Mouse (Mus musculus) layer of hippocampus, postnatal 36 days (tissue): ENCODE measurements around the gene Anks1. TPM values are rescaled to one million over a fixed set of nuclear protein-coding genes. Genes with fewer than 3 reads are reported as not detected.
"Not testable (repeated sequence)": the region's sequence is repeated elsewhere in the genome, so short reads cannot be mapped to it uniquely, and the experiment has no call there.

ENCODE experiments used
- DNase-seq, 2 experiments: peaks; one replicate each; pipeline ENCODE4 v3.0.0; 2022
- total RNA-seq, 2 experiments: library from RNA; stranded (reverse); gene quantifications; 2 replicates each; pipeline ENCODE4 v1.2.3; 2021

The Anks1 gene
- total RNA-seq, 2 experiments from 2014 or later = 39.9 to 40.4 TPM

DNA sequence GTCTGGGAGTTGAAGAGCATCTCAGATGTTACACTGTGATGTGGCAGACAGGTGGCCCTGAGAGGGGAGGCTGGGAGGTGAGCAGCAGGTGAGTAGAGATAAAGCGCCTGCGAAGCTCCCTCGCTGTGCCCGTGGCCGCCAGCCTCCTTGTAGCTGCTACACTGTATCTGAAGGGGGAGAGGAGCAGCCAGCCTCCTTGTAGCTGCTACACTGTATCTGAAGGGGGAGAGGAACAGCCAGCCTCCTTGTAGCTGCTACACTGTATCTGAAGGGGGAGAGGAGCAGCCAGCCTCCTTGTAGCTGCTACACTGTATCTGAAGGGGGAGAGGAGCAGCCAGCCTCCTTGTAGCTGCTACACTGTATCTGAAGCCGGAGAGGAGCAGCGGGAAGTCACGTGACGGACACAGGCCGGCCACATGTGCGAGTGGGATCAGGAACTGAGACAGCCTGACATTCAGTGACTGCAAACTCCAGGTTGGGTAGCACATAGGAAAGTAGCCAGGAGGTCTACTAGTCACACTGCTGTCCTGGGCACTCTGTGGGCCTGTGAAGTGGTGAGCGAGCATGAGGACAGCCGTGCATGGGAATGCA lies 90.7 kb downstream of the Anks1 start:
- not testable (repeated sequence) for DNase-seq

DNA sequence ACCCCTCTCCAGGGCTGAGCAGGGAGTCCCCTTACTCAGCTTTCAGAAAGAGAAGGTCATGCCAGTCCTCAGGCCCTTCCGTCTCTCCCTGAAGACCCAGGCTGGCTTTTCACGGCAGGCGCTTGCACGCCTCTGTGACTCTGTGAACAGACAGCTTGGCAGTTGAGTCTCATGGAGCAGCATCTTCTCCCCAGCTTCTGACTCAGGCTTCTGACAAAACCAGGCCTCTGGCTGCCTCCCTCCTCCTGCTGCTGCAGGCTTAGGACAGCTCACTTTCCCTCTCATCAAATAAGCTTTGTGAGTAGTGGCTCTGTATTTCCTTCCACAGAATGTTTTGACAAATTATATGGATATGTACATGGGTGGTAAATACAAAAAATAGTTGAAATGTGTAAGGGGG lies 91.3 kb downstream of the Anks1 start:
- DNase-seq = no peak

DNA sequence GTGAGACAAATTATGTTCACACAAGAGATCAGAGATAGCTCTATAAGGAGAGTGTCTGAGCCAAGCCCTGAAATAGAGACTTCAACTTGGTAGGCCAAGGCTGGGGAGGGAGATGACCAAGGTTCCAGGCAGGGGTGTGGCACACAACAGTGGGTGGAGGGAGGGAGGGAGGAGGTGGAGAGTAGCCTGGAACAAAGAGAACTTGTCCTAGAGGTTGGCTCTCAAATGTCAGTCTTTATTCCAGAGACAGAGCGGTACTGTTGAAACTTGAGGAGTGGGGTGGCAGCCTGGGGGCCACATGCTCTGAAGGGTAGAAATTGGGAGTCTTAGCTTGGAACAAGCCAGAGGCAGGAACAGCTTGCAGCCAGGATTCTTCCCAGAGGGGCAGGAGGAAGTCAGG lies 91.7 kb downstream of the Anks1 start:
- no peak for DNase-seq

DNA sequence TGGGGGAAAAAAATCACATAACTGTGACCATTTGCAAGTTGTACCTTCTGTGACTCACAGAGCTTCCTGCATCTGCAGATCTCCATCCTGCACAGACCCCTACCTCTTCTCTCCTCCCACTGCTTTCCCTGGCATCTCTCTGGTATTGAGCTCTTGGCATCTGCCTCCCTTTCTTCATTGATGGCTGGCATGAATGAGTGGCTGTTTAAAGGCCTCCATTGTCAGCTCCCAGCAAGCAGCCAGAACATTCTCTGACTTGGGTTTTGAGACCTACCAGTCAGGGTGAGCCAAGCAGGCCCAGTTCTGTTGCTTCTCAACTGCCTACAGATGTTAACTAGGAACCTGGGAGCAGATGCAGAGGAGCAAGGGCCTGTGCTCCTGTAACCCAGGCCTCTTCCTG lies 96.3 kb downstream of the Anks1 start:
- no peak for DNase-seq

DNA sequence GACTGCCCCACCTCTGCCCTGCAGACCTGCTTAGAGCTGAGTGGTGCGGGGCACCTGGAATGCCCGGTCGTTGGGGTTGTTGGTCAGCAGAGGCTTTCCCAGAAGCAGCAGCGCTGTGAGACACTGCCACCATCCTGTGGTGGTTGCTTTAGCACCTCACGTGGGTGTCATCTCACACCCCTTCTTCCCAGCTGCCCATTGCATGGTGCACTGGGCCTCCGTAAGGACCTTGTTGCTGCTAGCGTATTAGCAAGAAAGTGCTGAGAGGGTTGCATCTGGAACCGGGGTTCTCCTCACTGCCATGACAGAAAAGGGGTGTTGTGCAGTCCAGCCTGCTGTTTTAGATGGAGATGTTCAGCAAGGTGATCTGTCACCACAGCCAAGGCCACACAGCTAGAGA lies 97.1 kb downstream of the Anks1 start:
- DNase-seq = no peak

DNA sequence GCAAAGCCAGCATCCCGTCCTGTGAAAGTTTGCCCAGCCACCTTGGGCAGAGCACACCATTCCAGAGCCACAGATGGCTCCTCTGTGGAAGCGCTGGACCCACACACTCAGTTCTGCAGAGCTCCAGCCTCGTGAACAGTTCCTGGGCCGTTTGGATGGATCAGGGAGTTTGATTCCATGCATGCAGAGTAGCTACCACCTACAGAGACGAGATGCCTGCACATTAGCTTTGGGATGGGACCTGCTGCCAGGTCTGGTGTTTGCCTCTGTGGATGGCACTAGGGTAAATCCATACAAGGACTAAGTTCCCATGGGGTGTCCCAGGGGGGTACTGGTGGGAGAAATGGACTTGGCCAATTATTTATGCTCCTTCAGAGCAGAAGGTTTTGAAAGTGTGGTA lies 97.5 kb downstream of the Anks1 start:
- no peak for DNase-seq

DNA sequence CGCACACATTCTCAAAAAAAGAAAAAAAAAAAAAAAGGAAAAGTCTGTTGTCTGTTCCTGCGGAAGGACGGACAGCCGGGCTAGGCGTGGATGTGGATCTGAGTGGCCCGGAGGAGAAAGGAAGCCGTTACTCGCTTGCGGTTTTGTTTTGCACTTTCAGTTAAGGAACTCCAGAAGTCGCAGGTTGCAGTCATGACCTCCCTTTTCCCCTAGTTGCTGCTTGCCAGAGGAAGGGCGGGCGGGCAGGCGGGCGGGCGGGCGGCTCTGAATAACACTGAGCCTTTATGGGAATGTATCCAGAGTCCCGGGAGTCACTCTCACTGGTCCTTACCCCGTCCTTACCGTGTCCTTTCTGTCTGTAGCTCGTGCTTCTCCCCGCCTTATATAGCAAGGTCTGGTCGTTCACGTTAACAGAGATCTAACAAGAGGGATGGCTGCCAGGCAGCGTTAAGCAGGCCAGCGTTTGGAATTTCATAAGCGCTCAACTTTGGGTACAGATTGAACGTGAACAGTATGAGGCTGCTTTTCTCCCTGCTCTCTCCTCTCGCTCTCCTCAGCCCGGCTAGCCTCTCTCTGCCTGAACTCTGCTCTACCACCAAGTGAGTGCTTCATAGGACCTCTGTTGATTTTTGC lies 98.2 kb downstream of the Anks1 start:
- DNase-seq = no peak

DNA sequence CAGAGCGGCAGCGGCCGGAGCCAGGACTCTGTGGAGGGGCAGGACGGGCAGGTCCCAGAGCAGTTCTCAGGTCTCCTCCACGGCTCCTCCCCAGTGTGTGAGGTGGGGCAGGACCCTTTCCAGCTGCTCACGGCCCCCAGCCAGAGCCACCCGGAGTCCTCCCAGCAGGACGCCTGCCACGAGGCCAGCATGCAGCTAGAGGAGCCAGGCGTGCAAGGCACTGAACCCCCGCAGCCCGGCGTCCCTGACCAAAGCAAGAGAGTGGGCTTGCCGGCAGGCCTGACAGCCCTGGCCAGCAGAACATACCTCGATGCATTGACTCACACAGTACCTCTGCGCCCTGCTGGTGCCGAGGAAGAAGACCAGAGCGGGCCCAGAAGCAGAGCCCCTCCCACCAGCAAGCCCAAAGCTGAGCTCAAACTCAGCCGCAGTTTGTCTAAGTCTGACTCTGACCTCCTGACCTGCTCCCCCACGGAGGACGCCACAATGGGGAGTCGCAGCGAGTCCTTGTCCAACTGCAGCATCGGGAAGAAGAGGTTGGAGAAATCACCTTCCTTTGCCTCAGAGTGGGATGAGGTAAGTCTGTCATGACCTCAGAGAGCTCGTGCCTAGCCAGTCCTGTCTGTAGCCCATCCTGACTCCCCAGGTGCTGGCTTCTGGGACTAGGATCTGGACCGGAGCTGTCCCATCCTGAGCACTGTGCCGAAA lies 98.9 kb downstream of the Anks1 start:
- no peak for DNase-seq

DNA sequence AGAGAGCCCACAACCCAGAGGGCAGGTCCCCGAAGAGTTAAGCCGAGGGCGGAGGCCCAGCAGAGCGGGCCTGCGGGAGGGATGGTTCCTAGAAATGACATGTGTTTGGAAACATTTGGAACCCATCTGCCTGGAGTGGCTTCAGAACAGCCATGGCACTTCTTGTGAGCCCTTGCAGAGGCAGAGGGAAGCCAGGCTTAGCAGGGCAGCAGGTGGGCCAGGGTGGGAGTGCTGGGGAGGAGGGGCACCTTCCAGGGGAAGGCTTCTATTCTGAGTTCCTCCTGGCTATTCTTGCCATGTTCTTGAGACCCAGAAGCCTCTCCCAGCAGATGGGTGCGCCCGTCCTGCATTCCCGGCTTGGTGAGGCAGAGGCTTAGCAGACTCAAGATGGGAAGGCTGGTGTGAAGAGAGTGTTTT lies 99.5 kb downstream of the Anks1 start:
- no peak for DNase-seq

DNA sequence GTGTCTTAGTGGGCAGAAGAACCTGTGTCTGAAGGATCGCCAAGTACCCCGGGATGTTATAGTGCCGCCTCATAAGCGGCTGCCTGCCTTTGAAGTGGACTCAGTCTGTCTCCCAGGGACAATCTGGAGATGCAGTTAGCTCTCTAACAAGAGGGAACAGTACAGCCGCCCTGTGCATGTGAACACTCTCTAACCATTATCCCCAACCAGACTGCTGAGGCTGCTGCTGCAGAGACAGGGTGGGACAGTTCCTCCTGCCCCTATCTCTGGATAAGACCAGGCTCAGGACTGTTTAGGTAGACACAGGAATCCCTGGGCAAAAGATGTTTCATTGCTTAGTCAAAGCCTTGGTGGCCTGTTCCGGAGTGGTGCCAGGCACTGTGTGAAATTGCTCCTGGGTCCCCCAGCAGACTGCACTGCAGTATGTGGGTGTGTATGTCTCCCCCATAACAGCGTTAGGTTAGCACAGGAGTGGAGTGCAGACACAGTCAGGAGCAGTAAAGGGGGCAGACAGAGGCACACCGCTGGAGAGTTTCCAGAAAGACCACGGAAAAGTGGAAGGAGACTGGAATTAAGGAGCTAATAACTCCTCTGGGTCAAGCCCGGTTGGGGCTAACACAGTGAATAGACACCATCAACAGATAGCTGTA lies 100.1 kb downstream of the Anks1 start:
- DNase-seq = no peak

DNA sequence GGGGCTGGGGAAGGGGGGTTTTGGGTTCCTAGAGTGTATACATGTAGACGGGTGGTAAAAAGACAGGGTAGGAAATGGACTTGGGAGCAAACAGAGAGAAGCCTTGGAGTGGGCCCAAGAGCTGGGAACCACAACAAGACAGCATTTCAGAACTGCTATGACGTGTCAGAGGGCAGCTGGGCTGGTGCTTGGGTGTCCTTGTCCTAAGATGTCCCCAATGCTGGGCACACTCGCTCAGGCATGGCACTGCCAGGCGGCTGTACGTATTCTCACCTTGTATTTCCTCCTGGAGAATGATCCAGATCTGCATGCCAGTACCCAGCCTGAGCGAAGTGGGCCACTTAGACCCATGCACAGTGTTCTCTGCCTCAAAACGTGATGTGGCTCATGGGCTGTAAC lies 100.6 kb downstream of the Anks1 start:
- DNase-seq = no peak

DNA sequence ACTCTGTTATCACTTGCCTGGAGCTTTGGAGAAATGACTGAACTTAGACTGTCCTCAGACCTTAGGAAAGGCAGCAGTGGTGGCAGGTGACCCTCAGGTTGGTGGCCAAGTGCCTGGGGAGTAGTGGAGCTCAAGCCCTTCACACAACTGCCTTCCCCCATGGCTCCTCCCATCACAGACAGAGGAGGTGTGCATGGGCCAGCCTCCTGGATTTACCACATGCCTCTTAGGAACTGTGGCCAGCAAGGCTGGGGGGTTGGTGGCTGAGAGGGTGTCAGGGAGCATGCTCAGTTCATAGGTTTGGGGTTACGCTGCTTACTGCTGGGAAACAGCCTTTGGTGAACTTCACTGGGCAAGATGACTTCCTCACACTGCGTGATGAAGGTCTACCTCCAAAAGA lies 101.8 kb downstream of the Anks1 start:
- no peak for DNase-seq

DNA sequence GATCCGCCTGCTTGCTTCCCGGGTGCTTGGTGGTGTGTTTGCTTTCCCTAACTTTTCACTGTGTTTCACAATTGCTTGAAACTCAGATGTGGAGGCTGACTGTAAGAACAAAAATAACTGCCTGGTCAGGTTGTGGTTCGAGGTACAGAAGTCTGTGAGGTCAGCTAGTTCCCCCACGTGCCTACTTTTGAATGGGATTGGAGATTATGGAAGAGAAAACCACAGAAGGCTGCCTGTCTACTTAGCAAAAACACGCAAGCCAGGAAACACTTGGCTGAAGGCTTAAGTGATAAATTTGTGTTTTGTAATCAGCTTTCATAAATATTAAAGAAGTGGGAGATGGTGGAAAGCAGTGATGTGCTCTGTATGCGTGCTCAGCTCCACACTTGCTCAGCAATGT lies 103.7 kb downstream of the Anks1 start:
- DNase-seq = no peak

DNA sequence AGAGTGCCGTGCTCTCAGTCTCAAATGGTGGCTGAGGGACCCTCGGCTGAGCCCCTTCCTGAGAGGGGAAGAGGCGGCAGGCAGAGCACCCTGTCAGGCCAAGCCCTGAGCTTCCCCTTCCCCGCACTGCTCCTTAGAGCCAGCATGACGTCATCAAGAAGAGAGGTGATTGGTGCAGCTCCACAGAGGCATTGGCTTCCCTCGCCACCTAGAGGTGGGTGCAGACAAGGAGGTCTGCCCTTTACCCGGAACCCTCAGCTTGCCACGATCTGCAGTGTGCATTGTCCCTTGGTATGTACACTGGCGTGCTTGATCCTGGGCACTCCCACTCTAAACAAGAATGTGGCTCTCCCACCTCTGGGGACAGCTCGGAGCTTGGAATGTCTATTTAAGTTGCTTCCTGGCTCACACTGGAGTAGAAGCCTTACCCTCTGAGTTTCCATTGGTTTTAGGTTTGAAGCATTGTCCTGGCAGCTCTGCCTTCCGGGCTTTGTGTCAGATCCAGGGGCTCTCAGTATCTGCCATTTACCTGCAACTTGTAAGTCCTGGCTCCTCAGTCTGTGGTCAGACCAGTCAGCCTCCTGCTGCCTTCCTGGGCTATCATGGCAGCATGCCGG lies 104.3 kb downstream of the Anks1 start:
- no peak for DNase-seq

DNA sequence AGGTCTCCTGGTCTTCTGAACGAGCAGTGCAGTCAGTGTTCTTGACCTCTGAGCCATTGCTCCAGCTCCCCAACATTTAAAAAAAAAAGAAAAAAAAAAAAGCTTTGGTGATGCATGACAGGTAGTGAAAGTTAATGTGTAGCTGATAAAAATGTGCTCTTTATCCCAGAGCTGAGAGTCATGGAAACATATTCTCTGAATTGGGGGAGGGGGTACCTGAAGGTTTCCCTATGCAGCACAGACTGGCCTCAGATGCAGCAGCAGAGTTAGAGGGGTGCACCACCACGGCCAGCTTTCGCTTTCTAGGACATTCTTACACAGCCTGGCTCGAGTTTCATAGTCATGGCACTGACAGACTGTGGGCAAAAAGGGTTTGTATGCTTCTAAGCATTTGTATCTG lies 105.3 kb downstream of the Anks1 start:
- DNase-seq = no peak

DNA sequence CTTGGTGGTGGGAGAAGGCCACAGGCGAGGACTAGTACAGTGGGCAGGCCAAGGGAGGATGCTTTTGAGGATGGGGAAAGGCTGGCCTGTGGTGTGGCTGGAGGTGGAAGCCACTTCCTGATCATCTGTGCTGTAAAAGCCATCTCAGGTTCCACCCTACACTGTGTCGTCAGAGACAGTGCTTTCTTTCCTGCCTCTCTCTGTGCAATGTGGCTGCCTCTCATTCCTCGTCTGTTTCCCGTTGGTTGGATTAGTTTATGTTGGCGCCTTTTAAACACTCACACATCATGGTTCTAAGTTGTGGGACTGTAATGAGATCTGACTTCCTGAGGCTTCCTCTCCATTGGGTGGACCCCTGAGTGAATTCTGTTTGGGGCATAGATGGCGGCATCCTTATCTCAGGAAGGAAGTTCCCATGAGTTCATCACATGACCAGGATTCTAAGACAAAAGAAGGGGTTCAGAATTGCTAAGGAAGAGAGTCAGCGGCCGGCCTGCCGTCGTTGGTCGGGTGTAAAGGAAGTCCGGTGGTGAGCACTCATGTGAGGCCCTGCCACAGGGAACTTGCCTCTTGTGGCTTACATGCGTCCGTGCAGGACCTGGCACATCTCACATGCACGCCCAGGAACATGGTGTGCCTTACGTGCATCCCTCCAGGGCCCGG lies 106.1 kb downstream of the Anks1 start:
- DNase-seq = no peak

DNA sequence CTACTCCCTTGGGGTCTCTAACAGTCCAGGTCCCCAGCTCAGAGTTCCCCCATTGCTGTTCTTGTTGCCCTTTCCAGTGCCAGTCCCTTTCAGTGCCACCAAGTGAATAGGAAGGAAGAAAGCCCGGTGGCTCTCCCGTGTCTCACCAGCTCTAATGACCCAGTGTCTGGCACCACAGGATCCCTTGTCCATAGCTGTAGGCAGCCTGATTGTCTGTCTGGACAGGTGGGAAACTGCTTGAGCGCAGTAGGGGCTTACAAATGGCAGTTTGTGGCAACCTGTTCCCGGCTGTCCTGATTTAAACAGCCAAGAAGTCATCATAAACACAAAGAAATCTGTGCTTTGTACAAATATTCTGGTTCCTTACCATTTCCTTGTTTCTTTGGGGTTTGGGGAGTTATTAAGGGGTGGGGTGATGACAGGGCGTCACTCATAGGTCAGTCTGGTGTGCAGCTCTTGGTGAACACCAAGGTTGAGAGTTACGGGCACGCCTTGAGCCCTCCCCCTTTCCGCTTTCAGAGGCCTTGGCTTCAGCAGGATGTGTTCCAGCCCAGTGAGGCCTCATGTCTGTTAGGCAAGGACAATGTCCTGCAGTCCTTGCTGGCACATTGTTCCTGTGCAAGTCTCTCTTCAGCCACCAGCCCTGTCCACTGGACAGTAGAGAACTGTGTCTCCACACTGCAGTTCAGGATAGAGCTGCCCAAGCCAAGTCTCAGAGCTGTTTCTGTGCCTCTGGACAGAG lies 107.1 kb downstream of the Anks1 start:
- DNase-seq = no peak

DNA sequence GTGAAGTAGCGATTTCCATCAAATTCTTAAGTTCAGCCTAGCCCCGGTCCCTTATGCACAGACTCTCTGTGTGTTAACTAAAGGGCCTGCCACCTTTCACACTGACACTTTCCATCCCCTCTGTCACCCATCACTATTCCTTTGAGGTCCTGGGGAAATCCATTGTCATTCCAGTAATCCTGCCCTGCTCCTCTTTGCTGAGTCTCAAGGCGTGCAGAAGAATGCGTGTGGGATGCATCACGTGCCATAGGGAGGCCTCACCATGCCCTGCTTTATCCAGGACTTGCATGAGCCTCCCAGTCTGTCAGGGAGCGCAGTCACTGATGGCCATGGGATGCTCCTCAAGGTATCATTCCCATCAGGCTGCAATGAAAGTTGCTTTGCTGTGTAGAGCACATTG lies 109.2 kb downstream of the Anks1 start:
- DNase-seq = no peak

DNA sequence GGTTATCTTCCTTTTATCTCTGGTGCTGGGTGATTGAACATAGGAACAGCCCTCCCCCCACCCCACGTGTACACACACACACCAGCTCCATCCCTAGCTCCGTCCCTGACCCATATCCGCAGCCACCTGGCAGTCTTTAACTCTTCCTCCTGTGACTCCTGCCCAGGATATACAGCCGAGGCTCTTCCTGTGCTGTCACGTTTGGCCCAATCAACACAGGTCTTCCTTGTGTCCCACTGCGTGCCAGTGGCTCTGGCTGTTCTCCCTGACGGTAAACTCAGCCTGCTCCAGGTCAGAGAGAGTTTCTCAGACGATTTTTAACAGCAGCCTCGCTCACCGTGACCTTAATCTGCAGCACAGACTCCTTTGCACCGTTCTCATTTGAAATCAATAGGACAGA lies 109.7 kb downstream of the Anks1 start:
- no peak for DNase-seq

DNA sequence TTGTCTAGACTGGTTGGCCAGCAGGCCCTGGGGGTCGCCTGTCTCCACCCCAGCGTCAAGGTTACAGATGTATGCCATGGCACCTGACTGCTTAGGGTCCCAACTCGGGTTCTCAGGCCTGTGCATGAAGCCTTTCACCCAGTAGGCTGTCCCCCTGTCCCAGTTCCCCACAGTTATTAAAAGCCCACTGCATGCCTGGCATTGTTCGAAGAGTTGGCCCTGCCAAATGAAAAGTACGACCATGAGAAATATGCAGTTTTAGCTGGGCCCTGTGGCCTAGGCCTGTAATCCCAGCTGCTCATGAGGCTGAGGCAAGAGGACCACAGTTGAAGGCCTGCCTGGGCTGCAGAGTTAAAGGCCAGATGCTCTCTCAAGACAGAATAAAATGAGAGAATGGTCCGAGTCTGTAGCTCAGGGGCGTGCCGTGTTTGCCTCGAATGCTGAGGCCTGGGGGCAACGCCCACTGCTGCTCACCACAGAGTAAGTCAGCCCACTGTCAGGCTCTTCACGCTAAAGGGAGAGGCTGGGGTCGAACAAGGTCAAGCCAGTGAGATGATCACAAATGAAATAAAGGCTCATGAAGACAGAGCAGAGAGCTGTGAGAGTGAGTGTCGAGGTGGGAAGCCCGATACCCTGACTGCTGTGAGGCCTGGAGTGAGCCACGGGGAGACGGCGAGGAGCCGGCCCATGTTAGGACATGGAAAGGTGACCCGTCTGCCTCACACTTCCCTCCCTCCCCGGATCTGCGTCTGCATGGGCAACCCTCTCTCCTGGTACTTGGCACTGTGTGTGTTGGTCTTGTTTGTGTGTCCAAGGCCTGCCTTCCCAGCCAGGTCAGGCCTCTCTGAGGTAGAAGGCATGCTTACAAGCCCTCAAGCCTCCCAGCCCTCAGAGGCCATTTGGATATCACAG lies 110.9 kb downstream of the Anks1 start:
- no peak for DNase-seq

DNA sequence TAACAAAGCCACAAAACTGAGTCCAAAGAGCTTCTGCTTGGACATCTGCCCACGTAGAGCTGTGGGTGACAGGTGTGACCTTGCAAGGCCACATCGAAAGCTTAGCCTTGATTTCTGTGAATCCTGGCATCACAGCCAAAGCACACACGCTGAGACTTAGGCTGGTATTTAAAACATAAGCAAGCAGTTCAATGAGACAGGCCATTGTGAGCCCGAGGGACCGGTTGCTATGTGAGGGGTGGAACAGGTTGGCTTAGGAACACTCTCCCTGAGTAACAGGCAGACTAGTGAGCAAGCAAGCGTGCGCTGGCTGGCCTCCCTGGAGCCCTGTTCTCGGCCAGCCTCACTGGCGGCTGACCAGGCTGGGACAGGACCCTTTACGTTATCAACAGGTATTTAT lies 112.8 kb downstream of the Anks1 start:
- no peak for DNase-seq
